ENCODE assay signal across 22 mouse cellular contexts in genomic region chr13:64384937-64385336, GRCm38 (mm10). TPM values are rescaled to one million over a fixed set of nuclear protein-coding genes. Genes with fewer than 3 reads are reported as not detected.
DNase-seq lines count a peak whose midpoint lies in the region; ATAC-seq and TF ChIP-seq lines count a peak whose summit lies in the region.
"Had no signal": no experiment of that assay in that cellular context is flagged by ENCODE, and none has a peak within 500 bp of the region (broad histone marks: within the 10 kb centered on the region; RNA-seq: fewer than 3 reads in every experiment).

No protein-coding gene starts in this region.

- H3K36me3 ChIP-seq in lung, postnatal 0 days (ENCODE audit: insufficient read depth, low read length): no peaks in the 10 kb centered on the region
- H3K36me3 ChIP-seq: G1E had no signal

- no peak overlapping the region for H3K4me3 ChIP-seq in lung, postnatal 0 days (ENCODE audit: low read depth, low read length)

- no peak for DNase-seq in lung, postnatal 0 days (ENCODE audit: low spot score)
- no peak for DNase-seq in Muller cell, postnatal 12 days (ENCODE audit: inconsistent ontology term)
- DNase-seq: adrenal gland, adult 2 months; adrenal gland, adult 8-10 months; adrenal gland, postnatal 10 days; adrenal gland, postnatal 14 days; adrenal gland, postnatal 25 days; adrenal gland, postnatal 36 days; B cell, adult 2 months; cerebellum, adult 11 months; cerebellum, adult 11-12 months; cerebellum, adult 18-20 months; cerebellum, adult 2 months had no signal

- TF ChIP-seq CTCF in lung, postnatal 0 days (IDR thresholded peaks at IDR 0.05): no peak

- no peaks in the 10 kb centered on the region for H3K4me1 ChIP-seq in lung, postnatal 0 days (ENCODE audit: insufficient read depth, low read depth, low read length)

- H3K27me3 ChIP-seq in lung, postnatal 0 days (replicated peaks; ENCODE audit: insufficient read depth, low read length): no peaks in the 10 kb centered on the region
- H3K27me3 ChIP-seq: CH12.LX, Patski had no signal

- ATAC-seq in common myeloid progenitor, adult 5-6 weeks (replicated peaks; ENCODE audit: low read depth, poor library complexity, severe bottlenecking): 0 out of 2 replicates have a peak, but pooled peaks have one; percentile 42
- peak; percentile 63 for ATAC-seq in granulocyte monocyte progenitor cell, adult 5-6 weeks (replicated peaks; ENCODE audit: poor library complexity, severe bottlenecking)
- peak; percentile 69 for ATAC-seq in megakaryocyte progenitor cell, adult 5-6 weeks (replicated peaks; ENCODE audit: poor library complexity)
- ATAC-seq in megakaryocyte, adult 5-6 weeks (ENCODE audit: poor library complexity, severe bottlenecking): no peak
- ATAC-seq in lung, postnatal 0 days: no peak
- ATAC-seq: activated CD4-positive, CD25-positive, alpha-beta regulatory T cell, adult 4 months; CD4-positive, CD25-positive, alpha-beta regulatory T cell, adult 4 months; Patski had no signal

- WGBS in lung, postnatal 0 days: 83% methylated on average over 3 of the region's 3 CpGs

- no peak overlapping the region for H3K27ac ChIP-seq in lung, postnatal 0 days (ENCODE audit: low read length)

- TF ChIP-seq EP300 in lung, postnatal 0 days (IDR thresholded peaks at IDR 0.05): no peak

- no peak overlapping the region for H3K9ac ChIP-seq in lung, postnatal 0 days (replicated peaks; ENCODE audit: low read depth)

- no peak overlapping the region for H3K4me2 ChIP-seq in lung, postnatal 0 days (replicated peaks; ENCODE audit: low read depth, low read length)

- H3K9me3 ChIP-seq in lung, postnatal 0 days (ENCODE audit: low read length): no peaks in the 10 kb centered on the region
- H3K9me3 ChIP-seq: G1E had no signal

RNA-seq across cellular contexts. Expression of gene Ctsl, which starts 14.2 kb away (rescaled TPM):
- 52.0 and 75.0 TPM in 2 replicates for total RNA-seq in common myeloid progenitor, adult 5-6 weeks (2017)
- 9.3 and 43.6 TPM in 2 replicates for total RNA-seq in granulocyte monocyte progenitor cell, adult 5-6 weeks (2014; fragmentation: Nextera tagmentation)
- 23.3 and 53.2 TPM in 2 replicates for total RNA-seq in granulocyte monocyte progenitor cell, adult 5-6 weeks (2017)
- total RNA-seq in megakaryocyte progenitor cell, adult 5-6 weeks (2015): 30.9 and 31.8 TPM in 2 replicates
- total RNA-seq in megakaryocyte progenitor cell, adult 5-6 weeks (2017): 35.4 and 40.8 TPM in 2 replicates
- total RNA-seq in megakaryocyte, adult 5-6 weeks (2015): 44.5 and 56.8 TPM in 2 replicates
- total RNA-seq in megakaryocyte, adult 5-6 weeks (2017): 50.3 and 57.5 TPM in 2 replicates
- 251 and 269 TPM in 2 replicates for polyA plus RNA-seq in lung, postnatal 0 days (2015; fragmentation: Nextera tagmentation; extraction: Ambion mirVana)

RNA-seq across cellular contexts. Expression of gene Cdk20, which starts 47.2 kb away (rescaled TPM):
- total RNA-seq in common myeloid progenitor, adult 5-6 weeks (2017): 0.34 and 4.9 TPM in 2 replicates
- 1.5 and 4.1 TPM in 2 replicates for total RNA-seq in granulocyte monocyte progenitor cell, adult 5-6 weeks (2014; fragmentation: Nextera tagmentation)
- 2.5 and 3.3 TPM in 2 replicates for total RNA-seq in granulocyte monocyte progenitor cell, adult 5-6 weeks (2017)
- total RNA-seq in megakaryocyte progenitor cell, adult 5-6 weeks (2015): 0.44 and 3.3 TPM in 2 replicates
- 1.7 and 2.7 TPM in 2 replicates for total RNA-seq in megakaryocyte progenitor cell, adult 5-6 weeks (2017)
- 2.5 and 4.2 TPM in 2 replicates for total RNA-seq in megakaryocyte, adult 5-6 weeks (2015)
- 4.5 and 5.2 TPM in 2 replicates for total RNA-seq in megakaryocyte, adult 5-6 weeks (2017)
- polyA plus RNA-seq in lung, postnatal 0 days (2015; fragmentation: Nextera tagmentation; extraction: Ambion mirVana): 7.5 TPM in 2 replicates

Comparison
In these comparisons a context has a peak if more than half of its experiments do, and no peak if none do; other contexts are left out.
1. ATAC-seq: peak in common myeloid progenitor, adult 5-6 weeks (single experiment), granulocyte monocyte progenitor cell, adult 5-6 weeks (single experiment) and megakaryocyte progenitor cell, adult 5-6 weeks (single experiment); none in megakaryocyte, adult 5-6 weeks (single experiment) and lung, postnatal 0 days (single experiment).